Mouse (Mus musculus) stomach, embryonic 14.5 days (tissue): ENCODE measurements around the gene Ppp1r3d. TPM values are rescaled to one million over a fixed set of nuclear protein-coding genes. Genes with fewer than 3 reads are reported as not detected.

ENCODE experiments used
- ATAC-seq: fragments of 200-750 bp; cut with Nextera tagmentation; 2 replicates; pipeline ENCODE4 v1.8.0; 2017; ENCODE audit warnings: low read depth, moderate TSS enrichment; ENCODE audit not compliant: insufficient number of reproducible peaks, insufficient read depth, low FRiP score
- H3K27ac ChIP-seq: fragments of 300-500 bp; sonication (generic); 2 replicates; pipeline ENCODE4 v1.5.1; 2014; ENCODE audit warnings: mild to moderate bottlenecking, low read length, moderate library complexity, mixed read lengths
- H3K27me3 ChIP-seq: fragments of 300-500 bp; sonication (generic); 2 replicates; pipeline ENCODE4 v1.6.1; 2014; ENCODE audit warnings: low read length, control low read depth, mixed read lengths; ENCODE audit not compliant: control insufficient read depth, insufficient read depth
- H3K36me3 ChIP-seq: fragments of 300-500 bp; sonication (generic); 2 replicates; pipeline ENCODE4 v1.6.1; 2014; ENCODE audit warnings: mild to moderate bottlenecking, control low read depth, low read length, moderate library complexity, mixed read lengths; ENCODE audit not compliant: control insufficient read depth, insufficient read depth
- H3K4me1 ChIP-seq: fragments of 300-500 bp; sonication (generic); 2 replicates; pipeline ENCODE4 v1.6.1; 2014; ENCODE audit warnings: low read length, control low read depth, mixed read lengths; ENCODE audit not compliant: control insufficient read depth, insufficient read depth
- H3K4me2 ChIP-seq: fragments of 300-500 bp; sonication (generic); replicated peaks from 2 replicates; pipeline ENCODE4 v1.6.1; 2014; ENCODE audit warnings: low read depth, low read length, control low read depth
- H3K4me3 ChIP-seq: fragments of 300-500 bp; sonication (generic); 2 replicates; pipeline ENCODE4 v1.5.1; 2014; ENCODE audit warnings: low read depth, low read length, control low read depth
- H3K9ac ChIP-seq: fragments of 300-500 bp; sonication (generic); replicated peaks from 2 replicates; pipeline ENCODE4 v1.6.1; 2014; ENCODE audit warnings: low read depth, mild to moderate bottlenecking, control low read depth, low read length, moderate library complexity, mixed read lengths
- H3K9me3 ChIP-seq: fragments of 300-500 bp; sonication (generic); 2 replicates; pipeline ENCODE4 v1.6.1; 2016; ENCODE audit warnings: low read depth, low read length, control low read depth; ENCODE audit not compliant: control insufficient read depth
- WGBS: fragments of 180-500 bp; shearing (Covaris S2); extraction: QIAGEN DNeasy Blood & Tissue Kit; methylation state at CpG from one replicate; pipeline ENCODE4 v1.1.7; 2014; 5-methylcytosine and 5-hydroxymethylcytosine counted together
- polyA plus RNA-seq: library from polyadenylated mRNA; unstranded; fragments of >200 nt; fragmentation: Nextera tagmentation; extraction: Ambion mirVana; gene quantifications from 2 replicates; pipeline ENCODE4 v1.2.1, GENCODE M21; 2014

Gene Ppp1r3d
- polyA plus RNA-seq, 1 experiment from 2014 or later: 3.4 TPM

DNA sequence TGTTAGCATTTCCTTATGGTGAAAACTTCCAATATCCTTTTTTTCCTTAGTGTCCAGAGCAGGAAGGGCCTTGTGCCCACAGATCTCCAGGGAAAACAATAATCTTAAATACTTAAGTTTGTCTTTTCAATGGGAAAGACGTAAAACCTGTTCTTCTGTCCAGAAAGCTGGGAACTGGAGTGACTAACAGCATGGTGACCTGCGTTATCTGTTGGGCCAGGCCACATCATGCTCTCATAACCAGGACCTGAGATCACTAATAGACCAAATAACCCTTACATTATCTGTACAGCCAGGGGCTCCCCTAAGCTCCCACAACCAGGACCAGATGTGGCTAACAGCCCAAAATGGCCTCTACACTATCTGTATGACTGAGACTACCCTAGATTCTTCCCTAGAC, 19.6 kb upstream of the Ppp1r3d start:
- Histone ChIP-seq H3K9me3 (no peaks in the 10 kb centered on the region), H3K36me3 (no peaks in the 10 kb centered on the region), H3K4me3 (no peak overlapping the region), H3K27me3 (no peaks in the 10 kb centered on the region), H3K9ac (no peak overlapping the region), H3K27ac (no peak overlapping the region), H3K4me1 (no peaks in the 10 kb centered on the region), H3K4me2 (no peak overlapping the region)
- 79% methylated on average over 2 of the region's 2 CpGs for WGBS
- ATAC-seq: no peak

DNA sequence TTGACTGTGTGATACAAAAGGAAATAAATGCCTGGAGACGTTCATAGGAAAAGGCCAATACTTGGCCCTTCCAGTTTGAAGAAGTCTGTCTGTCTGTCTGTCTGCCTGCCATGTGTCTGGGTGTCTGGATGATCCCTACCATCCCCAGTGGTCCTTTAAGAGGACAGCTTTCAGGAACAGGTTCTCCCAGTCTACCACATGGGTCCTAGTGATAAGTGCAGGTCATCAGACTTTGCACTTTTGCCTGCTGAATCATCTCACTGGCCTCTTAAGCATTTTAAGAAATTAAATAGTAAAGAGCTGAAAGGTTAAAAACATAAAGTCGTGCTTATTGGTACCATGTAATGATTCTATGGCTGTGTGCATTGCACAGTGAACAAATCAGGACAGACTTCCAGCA, 19.2 kb upstream of the Ppp1r3d start:
- Histone ChIP-seq H3K4me1 (no peaks in the 10 kb centered on the region), H3K9me3 (no peaks in the 10 kb centered on the region), H3K27ac (no peak overlapping the region), H3K27me3 (no peaks in the 10 kb centered on the region), H3K9ac (no peak overlapping the region), H3K36me3 (no peaks in the 10 kb centered on the region), H3K4me2 (no peak overlapping the region), H3K4me3 (no peak overlapping the region)
- 71% methylated on average over 2 of the region's 2 CpGs for WGBS
- no peak for ATAC-seq

GRCm38 (mm10) chr2:178430231-178430630, 16.0 kb upstream of the Ppp1r3d start, which contains the start of gene Cdh26:
Cdh26 (plus strand) TSS chr2:178430531.
- H3K27me3 ChIP-seq: no peaks in the 10 kb centered on the region
- no peaks in the 10 kb centered on the region for H3K4me1 ChIP-seq
- no peaks in the 10 kb centered on the region for H3K9me3 ChIP-seq
- H3K27ac ChIP-seq: no peak within 1 kb of the TSS
- no peak within 1 kb of the TSS for H3K4me2 ChIP-seq
- no peak for ATAC-seq
- H3K4me3 ChIP-seq: no peak within 1 kb of the TSS
- H3K36me3 ChIP-seq: no peaks in the 10 kb centered on the region
- H3K9ac ChIP-seq: no peak within 1 kb of the TSS
- 83% methylated on average over 4 of the region's 4 CpGs for WGBS

GRCm38 (mm10) chr2:178429426-178429825, 15.2 kb upstream of the Ppp1r3d start:
- no peaks in the 10 kb centered on the region for H3K4me1 ChIP-seq
- 63% methylated on average over 6 of the region's 6 CpGs for WGBS
- no peaks in the 10 kb centered on the region for H3K9me3 ChIP-seq
- no peaks in the 10 kb centered on the region for H3K36me3 ChIP-seq
- ATAC-seq: no peak
- no peak overlapping the region for H3K27ac ChIP-seq
- H3K27me3 ChIP-seq: no peaks in the 10 kb centered on the region
- H3K4me3 ChIP-seq: no peak overlapping the region
- H3K4me2 ChIP-seq: no peak overlapping the region
- H3K9ac ChIP-seq: no peak overlapping the region

- no peaks in the 10 kb centered on the region for H3K9me3 ChIP-seq
- no peaks in the 10 kb centered on the region for H3K36me3 ChIP-seq
- 82% methylated on average over 4 of the region's 4 CpGs for WGBS
- H3K4me1 ChIP-seq: no peaks in the 10 kb centered on the region
- no peaks in the 10 kb centered on the region for H3K27me3 ChIP-seq
- no peak overlapping the region for H3K4me2 ChIP-seq
- ATAC-seq: no peak
- no peak overlapping the region for H3K9ac ChIP-seq
- H3K27ac ChIP-seq: no peak overlapping the region
- H3K4me3 ChIP-seq: no peak overlapping the region
These were observed 14.4 kb upstream of the Ppp1r3d start for GRCm38 (mm10) chr2:178428676-178429075.

DNA sequence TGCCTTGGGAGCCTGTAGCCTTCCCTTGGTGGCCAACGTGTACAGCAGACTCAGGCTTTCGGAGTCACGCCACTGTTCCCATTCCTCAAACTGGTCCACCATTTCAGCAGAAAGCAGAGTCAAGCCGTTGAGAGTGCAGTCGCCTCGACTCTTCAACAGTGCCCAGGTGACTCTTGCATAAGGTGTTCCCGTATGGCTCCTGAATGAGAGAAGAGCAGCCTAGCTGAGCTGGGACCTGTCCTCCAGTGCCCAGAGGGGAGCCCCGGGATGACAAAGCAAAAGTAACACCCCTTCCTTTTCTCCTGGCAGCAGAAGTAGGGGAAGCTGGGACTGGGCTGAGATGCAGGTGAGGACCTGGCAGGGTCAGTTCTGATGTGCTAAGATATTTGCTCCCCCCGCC, 13.9 kb upstream of the Ppp1r3d start:
- no peak for ATAC-seq
- Histone ChIP-seq H3K27ac (no peak overlapping the region), H3K4me3 (no peak overlapping the region), H3K4me1 (no peaks in the 10 kb centered on the region), H3K36me3 (no peaks in the 10 kb centered on the region), H3K9me3 (no peaks in the 10 kb centered on the region), H3K9ac (no peak overlapping the region), H3K4me2 (no peak overlapping the region), H3K27me3 (no peaks in the 10 kb centered on the region)
- WGBS: 73% methylated on average over 9 of the region's 9 CpGs

DNA sequence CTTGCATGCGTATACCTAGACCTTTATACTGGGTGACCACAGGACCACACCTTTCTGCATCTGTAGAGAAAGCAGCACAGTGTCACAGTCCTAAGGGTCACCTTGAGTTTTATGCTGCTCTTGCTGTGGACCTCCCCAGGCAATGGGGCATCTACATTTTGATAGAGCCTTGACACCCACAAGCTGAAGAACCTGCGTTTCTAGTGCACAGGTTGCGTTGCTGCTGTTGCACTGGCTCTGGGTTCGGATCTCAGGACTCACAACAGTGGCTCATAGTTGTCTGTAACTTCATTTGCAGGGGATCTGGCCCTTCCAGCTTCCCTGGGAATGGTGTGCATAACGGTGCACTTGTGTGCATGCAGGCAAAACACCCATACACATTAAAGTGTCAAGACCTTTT, 12.9 kb upstream of the Ppp1r3d start:
- no peaks in the 10 kb centered on the region for H3K36me3 ChIP-seq
- no peak overlapping the region for H3K27ac ChIP-seq
- 79% methylated on average over 5 of the region's 5 CpGs for WGBS
- H3K4me1 ChIP-seq: 0 out of 2 replicates have a peak, but pooled peaks cover 1% of the 10 kb centered on the region
- no peak for ATAC-seq
- no peak overlapping the region for H3K9ac ChIP-seq
- H3K9me3 ChIP-seq: no peaks in the 10 kb centered on the region
- no peaks in the 10 kb centered on the region for H3K27me3 ChIP-seq
- H3K4me3 ChIP-seq: no peak overlapping the region
- no peak overlapping the region for H3K4me2 ChIP-seq

- Histone ChIP-seq H3K36me3 (no peaks in the 10 kb centered on the region), H3K4me2 (no peak overlapping the region), H3K9me3 (no peaks in the 10 kb centered on the region), H3K4me3 (no peak overlapping the region), H3K27ac (no peak overlapping the region), H3K9ac (no peak overlapping the region), H3K27me3 (no peaks in the 10 kb centered on the region), H3K4me1 (0 out of 2 replicates have a peak, but pooled peaks cover 3% of the 10 kb centered on the region)
- no peak for ATAC-seq
- 29% methylated on average over 4 of the region's 4 CpGs for WGBS
These were observed 12.0 kb upstream of the Ppp1r3d start for GRCm38 (mm10) chr2:178426229-178426628.

- H3K27me3 ChIP-seq: no peaks in the 10 kb centered on the region
- no peak overlapping the region for H3K27ac ChIP-seq
- 71% methylated on average over 5 of the region's 5 CpGs for WGBS
- H3K9me3 ChIP-seq: no peaks in the 10 kb centered on the region
- no peaks in the 10 kb centered on the region for H3K36me3 ChIP-seq
- no peak overlapping the region for H3K4me3 ChIP-seq
- H3K4me1 ChIP-seq: 0 out of 2 replicates have a peak, but pooled peaks cover 3% of the 10 kb centered on the region
- no peak overlapping the region for H3K9ac ChIP-seq
- no peak overlapping the region for H3K4me2 ChIP-seq
- no peak for ATAC-seq
These were observed 9.0 kb upstream of the Ppp1r3d start for GRCm38 (mm10) chr2:178423223-178423622.
